Mouse (Mus musculus) neural tube, embryonic 12.5 days (tissue): Measurements from ENCODE around the gene Itk. TPM values are rescaled to one million over a fixed set of nuclear protein-coding genes. Genes with fewer than 3 reads are reported as not detected.

ENCODE experiments used
- ATAC-seq: fragments of 200-750 bp; cut with Nextera tagmentation; 2 replicates; pipeline ENCODE4 v1.8.0; 2017; ENCODE audit warnings: low read depth, mild to moderate bottlenecking, moderate TSS enrichment, moderate library complexity; ENCODE audit not compliant: low FRiP score
- H3K27ac ChIP-seq: fragments of 300-500 bp; sonication (generic); 2 replicates; pipeline ENCODE4 v1.5.1; 2016
- H3K27me3 ChIP-seq: fragments of 300-500 bp; sonication (generic); replicated peaks from 2 replicates; pipeline ENCODE4 v1.6.1; 2016; ENCODE audit warnings: mild to moderate bottlenecking
- H3K36me3 ChIP-seq: fragments of 300-500 bp; sonication (generic); 2 replicates; pipeline ENCODE4 v1.6.1; 2016; ENCODE audit warnings: mild to moderate bottlenecking
- H3K4me1 ChIP-seq: fragments of 300-500 bp; sonication (generic); 2 replicates; pipeline ENCODE4 v1.6.1; 2016
- H3K4me2 ChIP-seq: fragments of 300-500 bp; sonication (generic); replicated peaks from 2 replicates; pipeline ENCODE4 v1.6.1; 2016; ENCODE audit warnings: mild to moderate bottlenecking
- H3K4me3 ChIP-seq: fragments of 300-500 bp; sonication (generic); 2 replicates; pipeline ENCODE4 v1.5.1; 2016
- H3K9ac ChIP-seq: fragments of 300-500 bp; sonication (generic); 2 replicates; pipeline ENCODE4 v1.6.1; 2016; ENCODE audit warnings: mild to moderate bottlenecking
- H3K9me3 ChIP-seq: fragments of 300-500 bp; sonication (generic); 2 replicates; pipeline ENCODE4 v1.6.1; 2016; ENCODE audit warnings: mild to moderate bottlenecking
- WGBS: fragments of 180-500 bp; shearing (Covaris S2); methylation state at CpG from one replicate; pipeline ENCODE4 v1.1.7; 2016; 5-methylcytosine and 5-hydroxymethylcytosine counted together
- polyA plus RNA-seq: library from polyadenylated mRNA; unstranded; fragments of >200 nt; fragmentation: Nextera tagmentation; extraction: Ambion mirVana; gene quantifications from 2 replicates; pipeline ENCODE4 v1.2.1, GENCODE M21; 2016

Itk gene
- polyA plus RNA-seq, 1 experiment from 2014 or later: not detected

DNA sequence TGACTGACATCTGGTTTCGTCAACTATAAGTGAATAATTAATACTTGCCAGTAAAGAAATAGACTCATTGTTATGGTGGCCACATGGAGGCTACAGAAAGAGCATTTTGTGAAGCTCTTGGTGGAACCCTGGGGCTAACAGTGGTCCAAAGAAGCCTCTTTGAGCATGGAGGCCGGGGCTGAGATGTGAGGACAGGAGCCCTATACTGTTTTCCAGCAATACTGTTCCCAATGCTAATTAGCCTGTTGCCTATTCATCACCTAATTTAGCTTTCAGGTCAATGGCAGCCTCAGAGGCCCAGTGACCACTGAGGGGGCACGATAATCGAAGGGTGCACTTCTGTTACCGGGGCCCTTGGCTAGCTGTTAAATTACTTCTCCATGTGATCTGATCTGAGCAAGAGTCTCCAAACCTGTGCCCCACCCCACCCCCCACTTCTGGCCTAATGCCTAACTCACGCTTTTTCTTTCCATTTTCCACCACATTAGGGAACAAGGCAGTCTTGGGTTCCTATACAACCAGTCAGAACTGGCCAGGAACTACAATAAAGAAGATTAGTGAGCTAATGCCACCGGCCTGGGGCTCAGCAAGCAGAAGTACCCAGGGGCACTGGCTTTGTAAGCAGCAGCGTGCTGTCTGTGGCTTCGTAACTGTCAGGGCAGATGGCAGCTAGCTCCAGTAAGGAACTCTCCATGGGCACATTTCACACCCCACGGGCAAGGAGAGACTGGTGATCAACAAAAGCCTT lies 79.3 kb downstream of the Itk start:
- H3K4me2 ChIP-seq: peak overlapping the region; percentile 92
- no peaks in the 10 kb centered on the region for H3K9me3 ChIP-seq
- H3K27me3 ChIP-seq: no peaks in the 10 kb centered on the region
- H3K9ac ChIP-seq: peak overlapping the region; percentile 92
- no peaks in the 10 kb centered on the region; the same call in 1 of the 2 replicates for H3K36me3 ChIP-seq
- H3K4me3 ChIP-seq: peak overlapping the region; percentile 84
- WGBS: 25% methylated on average over 10 of the region's 10 CpGs
- ATAC-seq: peak; percentile 48
- peaks cover 42% of the 10 kb centered on the region for H3K4me1 ChIP-seq
- peak overlapping the region; percentile 42 for H3K27ac ChIP-seq

DNA sequence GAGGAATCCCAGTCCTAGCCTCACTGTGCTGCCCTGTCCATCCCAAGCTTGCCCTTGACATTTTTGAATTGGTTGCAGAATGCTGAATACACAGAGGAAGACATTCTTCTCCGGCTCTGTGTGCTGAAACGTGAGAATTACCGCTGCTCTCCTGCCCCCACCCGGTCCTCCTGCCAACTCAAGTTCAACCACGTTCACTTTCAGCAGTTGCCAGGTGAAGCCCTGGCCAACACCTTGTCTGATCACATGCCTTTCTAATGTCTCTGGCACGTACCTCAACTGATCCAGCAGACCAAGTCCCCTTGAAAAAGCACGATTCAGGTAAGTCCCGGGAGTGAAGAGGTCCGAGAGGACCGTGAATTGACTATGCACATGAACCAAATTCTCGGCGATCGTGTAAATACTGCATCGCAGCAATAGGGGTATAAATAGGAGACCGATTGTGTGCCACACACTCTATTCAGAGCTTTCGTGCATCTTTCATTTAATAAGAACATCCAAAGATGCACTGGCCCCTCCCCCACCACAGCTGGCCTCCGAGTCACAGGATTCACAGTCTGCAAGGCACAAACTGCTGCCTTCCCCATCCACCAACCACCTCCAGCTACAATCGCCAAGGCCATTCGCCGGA lies 80.1 kb downstream of the Itk start:
- no peak for ATAC-seq
- peak overlapping the region; percentile 42; the same call in 1 of the 2 replicates for H3K27ac ChIP-seq
- H3K4me2 ChIP-seq: peak overlapping the region; percentile 92
- H3K9me3 ChIP-seq: no peaks in the 10 kb centered on the region
- peaks cover 43% of the 10 kb centered on the region for H3K4me1 ChIP-seq
- WGBS: 80% methylated on average over 20 of the region's 20 CpGs
- peak overlapping the region; percentile 20 for H3K4me3 ChIP-seq
- no peaks in the 10 kb centered on the region for H3K27me3 ChIP-seq
- H3K36me3 ChIP-seq: no peaks in the 10 kb centered on the region; the same call in 1 of the 2 replicates
- peak overlapping the region; percentile 92; the same call in 1 of the 2 replicates for H3K9ac ChIP-seq

DNA sequence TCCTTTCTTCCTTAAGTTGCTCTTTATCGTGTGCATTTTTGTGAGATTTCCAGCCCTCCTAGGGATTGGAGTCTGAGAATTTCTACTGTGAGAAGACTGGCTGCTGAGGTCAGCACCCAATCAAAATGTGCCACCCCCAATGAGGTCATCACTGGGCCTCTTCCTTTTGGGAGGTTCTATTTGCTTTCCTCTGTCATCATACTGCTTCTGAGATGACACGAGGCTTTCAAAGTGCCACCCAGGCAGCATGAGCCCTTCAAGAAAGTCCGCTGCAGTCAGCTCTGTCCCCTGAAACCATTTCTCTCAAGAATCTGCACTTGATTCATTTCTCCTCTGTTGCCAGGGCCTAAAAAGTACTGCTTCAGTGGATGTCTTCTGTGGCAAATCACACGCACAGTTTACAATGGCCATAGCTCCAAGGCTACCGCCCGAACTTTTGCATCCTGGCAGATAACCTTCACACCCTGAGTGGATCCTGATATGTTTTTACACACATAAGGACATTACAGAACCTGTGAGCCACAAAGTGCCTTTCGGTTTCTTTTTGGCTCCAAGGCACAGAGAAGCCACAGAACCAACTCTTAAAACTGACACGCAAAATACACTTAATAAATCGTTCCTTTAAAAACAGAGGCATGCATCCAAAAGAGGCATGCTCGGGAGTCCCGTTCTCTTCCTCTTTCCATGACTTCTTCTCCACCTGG lies 80.9 kb downstream of the Itk start:
- 90% methylated on average over 11 of the region's 11 CpGs for WGBS
- Histone ChIP-seq H3K4me2 (peak overlapping the region; percentile 92; the same call in 1 of the 2 replicates), H3K4me1 (peaks cover 43% of the 10 kb centered on the region), H3K27ac (no peak overlapping the region), H3K9me3 (no peaks in the 10 kb centered on the region), H3K27me3 (no peaks in the 10 kb centered on the region), H3K4me3 (no peak overlapping the region), H3K9ac (no peak overlapping the region), H3K36me3 (no peaks in the 10 kb centered on the region; the same call in 1 of the 2 replicates)
- ATAC-seq: no peak

DNA sequence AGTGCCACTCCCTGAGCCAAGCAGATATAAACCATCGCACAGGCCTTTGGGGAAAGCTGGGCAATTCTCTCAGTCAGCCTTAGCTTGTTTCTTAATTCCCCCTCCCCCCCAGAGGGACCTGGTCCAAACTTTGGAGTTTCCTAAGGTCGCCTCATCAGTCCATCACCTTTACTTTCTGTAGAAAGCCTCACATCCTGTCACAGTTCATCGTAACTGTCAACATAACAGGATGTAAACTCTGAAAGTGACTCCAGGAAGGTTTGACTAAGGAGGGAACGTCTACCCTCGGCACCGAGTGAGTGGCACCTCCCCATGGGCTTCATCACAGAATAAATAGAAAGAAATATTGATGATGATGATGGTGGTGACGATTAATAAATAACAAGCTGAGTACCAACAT lies 81.5 kb downstream of the Itk start:
- Histone ChIP-seq H3K27me3 (no peaks in the 10 kb centered on the region), H3K9ac (no peak overlapping the region), H3K36me3 (no peaks in the 10 kb centered on the region; the same call in 1 of the 2 replicates), H3K4me3 (no peak overlapping the region), H3K4me2 (no peak overlapping the region), H3K9me3 (no peaks in the 10 kb centered on the region), H3K4me1 (peaks cover 43% of the 10 kb centered on the region), H3K27ac (no peak overlapping the region)
- ATAC-seq: no peak
- WGBS: 95% methylated on average over 7 of the region's 7 CpGs

DNA sequence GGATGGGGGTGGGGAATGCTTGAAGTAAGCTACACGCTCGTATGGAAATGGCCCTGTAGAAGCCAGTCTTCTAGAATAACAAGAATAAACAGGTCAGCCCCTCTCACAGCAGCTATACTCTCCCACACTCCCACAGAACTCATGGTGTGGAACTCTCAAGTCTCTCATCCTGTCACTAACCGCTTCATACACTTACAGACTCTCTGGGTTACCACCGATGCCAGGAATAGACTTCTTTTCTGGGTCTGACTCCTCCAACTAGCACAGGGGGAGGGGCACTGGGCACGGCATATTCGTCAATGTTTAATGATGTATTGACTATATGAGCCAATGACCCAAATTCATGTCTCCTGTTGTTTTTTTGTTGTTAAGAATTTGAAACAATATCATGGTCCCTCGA lies 82.5 kb downstream of the Itk start:
- 90% methylated on average over 7 of the region's 7 CpGs for WGBS
- H3K27ac ChIP-seq: no peak overlapping the region
- H3K4me2 ChIP-seq: no peak overlapping the region
- H3K9ac ChIP-seq: no peak overlapping the region
- no peak for ATAC-seq
- H3K36me3 ChIP-seq: no peaks in the 10 kb centered on the region; the same call in 1 of the 2 replicates
- peaks cover 43% of the 10 kb centered on the region for H3K4me1 ChIP-seq
- no peaks in the 10 kb centered on the region for H3K27me3 ChIP-seq
- no peaks in the 10 kb centered on the region for H3K9me3 ChIP-seq
- H3K4me3 ChIP-seq: no peak overlapping the region

DNA sequence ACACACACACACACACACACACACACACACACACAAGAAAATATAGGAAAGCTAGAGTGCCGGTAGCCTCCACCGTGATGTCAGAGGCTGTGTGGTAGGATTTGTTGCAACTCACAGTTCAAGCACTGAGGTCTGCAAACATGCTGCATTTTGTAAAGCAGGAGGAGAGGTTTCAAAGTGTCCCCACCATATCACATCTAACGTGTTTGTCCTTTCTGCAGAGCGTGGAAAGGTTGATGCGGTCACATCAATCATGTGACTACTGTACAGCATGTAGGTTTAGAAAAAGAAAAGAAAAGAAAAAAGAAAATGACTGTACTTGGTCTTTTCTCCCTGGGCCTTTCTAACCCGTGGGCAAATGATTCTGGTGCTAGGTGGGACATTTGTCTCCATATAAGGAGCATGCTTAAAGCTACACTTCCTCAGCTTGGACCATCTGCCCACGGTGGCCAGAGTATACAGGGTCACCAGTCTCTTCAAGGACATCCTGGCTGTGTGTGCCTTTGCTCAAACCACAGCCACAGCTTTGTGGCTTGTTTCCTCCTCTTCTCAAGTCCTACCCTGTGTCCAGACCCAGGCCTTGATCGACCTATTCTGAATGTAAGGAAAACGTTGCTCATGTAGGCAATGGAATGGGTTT lies 83.3 kb downstream of the Itk start:
- WGBS: 83% methylated on average over 9 of the region's 9 CpGs
- no peak for ATAC-seq
- H3K27me3 ChIP-seq: no peaks in the 10 kb centered on the region
- peaks cover 35% of the 10 kb centered on the region for H3K4me1 ChIP-seq
- H3K9ac ChIP-seq: no peak overlapping the region
- H3K27ac ChIP-seq: no peak overlapping the region
- H3K4me3 ChIP-seq: no peak overlapping the region
- H3K36me3 ChIP-seq: no peaks in the 10 kb centered on the region; the same call in 1 of the 2 replicates
- no peaks in the 10 kb centered on the region for H3K9me3 ChIP-seq
- no peak overlapping the region for H3K4me2 ChIP-seq

DNA sequence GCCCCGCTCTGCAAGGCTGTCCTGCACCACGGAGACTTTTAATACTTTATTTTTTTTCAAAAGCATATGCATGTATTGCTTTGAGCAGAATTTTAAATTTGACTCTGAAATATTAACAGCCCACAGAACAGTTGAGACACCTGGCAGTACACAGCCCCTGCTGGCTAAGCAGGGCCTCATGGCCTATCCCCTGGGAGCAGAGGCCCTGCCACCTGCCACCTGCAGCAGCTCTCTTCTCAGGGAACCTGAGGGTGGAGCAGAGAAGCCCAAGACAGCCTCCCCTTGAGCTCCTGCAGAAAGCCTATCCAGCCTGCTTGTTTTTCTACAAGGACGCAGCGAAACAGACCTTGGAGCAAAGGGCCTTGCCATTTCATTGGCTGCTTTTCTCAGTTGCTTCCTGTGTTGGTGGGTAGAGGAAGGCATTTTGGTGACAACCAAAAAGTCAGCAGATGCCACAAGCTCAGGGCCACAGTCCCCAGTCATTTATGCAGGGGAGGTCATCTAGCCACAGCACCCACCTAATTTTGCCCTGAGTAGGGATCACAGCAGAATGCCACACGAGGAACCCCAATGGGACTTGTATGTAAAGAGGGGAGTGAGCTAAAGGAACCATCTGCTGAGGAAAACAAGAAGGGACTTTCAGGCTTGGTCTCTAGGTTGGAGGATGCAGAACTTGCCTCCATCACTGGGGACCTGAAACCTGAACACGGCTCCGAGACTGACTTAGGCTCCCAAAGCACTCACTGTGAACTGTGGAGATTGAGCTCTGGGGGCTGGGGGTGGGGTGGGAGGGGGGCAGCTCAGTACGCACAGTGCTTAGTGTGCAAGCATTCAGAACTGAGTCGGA lies 84.2 kb downstream of the Itk start:
- no peak overlapping the region for H3K9ac ChIP-seq
- no peaks in the 10 kb centered on the region; the same call in 1 of the 2 replicates for H3K36me3 ChIP-seq
- H3K4me2 ChIP-seq: no peak overlapping the region
- H3K27ac ChIP-seq: no peak overlapping the region
- H3K27me3 ChIP-seq: no peaks in the 10 kb centered on the region
- no peaks in the 10 kb centered on the region for H3K9me3 ChIP-seq
- WGBS: 84% methylated on average over 9 of the region's 9 CpGs
- ATAC-seq: no peak
- H3K4me1 ChIP-seq: peaks cover 26% of the 10 kb centered on the region
- H3K4me3 ChIP-seq: no peak overlapping the region

DNA sequence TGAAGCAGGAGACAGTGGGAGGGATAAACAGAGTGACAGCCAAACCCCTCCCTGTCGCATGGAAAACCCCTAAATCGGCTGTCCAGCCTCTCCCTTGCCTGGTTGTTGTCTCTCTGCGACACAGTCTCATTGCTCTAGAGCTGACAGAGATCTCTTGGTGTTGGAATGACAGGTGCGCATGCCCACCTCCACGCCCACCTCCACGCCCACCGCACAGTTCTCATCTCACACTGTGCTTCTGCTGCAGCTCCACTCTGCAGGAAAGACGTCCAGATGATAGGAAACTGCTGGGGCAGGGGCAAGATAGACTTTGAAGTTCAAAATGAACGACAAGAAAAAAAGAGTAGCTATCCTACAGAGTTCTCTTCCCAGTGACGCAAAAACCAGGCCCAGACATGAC lies 85.2 kb downstream of the Itk start:
- no peak for ATAC-seq
- Histone ChIP-seq H3K4me3 (no peak overlapping the region), H3K4me2 (no peak overlapping the region), H3K9me3 (no peaks in the 10 kb centered on the region), H3K27me3 (no peaks in the 10 kb centered on the region), H3K36me3 (no peaks in the 10 kb centered on the region; the same call in 1 of the 2 replicates), H3K27ac (no peak overlapping the region), H3K9ac (no peak overlapping the region), H3K4me1 (peaks cover 16% of the 10 kb centered on the region)
- 77% methylated on average over 10 of the region's 10 CpGs for WGBS

DNA sequence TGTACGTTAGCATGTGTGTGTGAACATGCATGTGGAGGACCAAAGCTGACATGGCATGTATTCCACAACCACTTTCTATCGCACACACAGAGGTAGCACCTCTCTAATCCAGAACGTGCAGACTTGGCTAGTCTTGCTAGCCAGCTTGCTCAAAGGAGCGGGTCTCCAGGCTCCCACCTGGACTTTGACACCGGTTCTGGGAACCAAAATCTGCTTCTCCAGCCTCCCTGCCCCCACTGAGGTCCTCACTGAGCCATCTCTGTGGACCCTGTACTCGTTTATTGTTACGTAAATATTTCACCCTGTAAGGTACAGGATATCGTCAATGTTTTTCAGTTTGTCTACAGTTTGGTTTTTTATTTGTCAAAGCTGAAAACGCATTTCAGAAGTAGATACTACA lies 86.8 kb downstream of the Itk start:
- ATAC-seq: no peak
- H3K4me2 ChIP-seq: no peak overlapping the region
- H3K4me3 ChIP-seq: no peak overlapping the region
- H3K9me3 ChIP-seq: no peaks in the 10 kb centered on the region
- H3K27me3 ChIP-seq: no peaks in the 10 kb centered on the region
- H3K36me3 ChIP-seq: no peaks in the 10 kb centered on the region
- peaks cover 12% of the 10 kb centered on the region for H3K4me1 ChIP-seq
- 95% methylated on average over 9 of the region's 9 CpGs for WGBS
- no peak overlapping the region for H3K27ac ChIP-seq
- no peak overlapping the region for H3K9ac ChIP-seq

DNA sequence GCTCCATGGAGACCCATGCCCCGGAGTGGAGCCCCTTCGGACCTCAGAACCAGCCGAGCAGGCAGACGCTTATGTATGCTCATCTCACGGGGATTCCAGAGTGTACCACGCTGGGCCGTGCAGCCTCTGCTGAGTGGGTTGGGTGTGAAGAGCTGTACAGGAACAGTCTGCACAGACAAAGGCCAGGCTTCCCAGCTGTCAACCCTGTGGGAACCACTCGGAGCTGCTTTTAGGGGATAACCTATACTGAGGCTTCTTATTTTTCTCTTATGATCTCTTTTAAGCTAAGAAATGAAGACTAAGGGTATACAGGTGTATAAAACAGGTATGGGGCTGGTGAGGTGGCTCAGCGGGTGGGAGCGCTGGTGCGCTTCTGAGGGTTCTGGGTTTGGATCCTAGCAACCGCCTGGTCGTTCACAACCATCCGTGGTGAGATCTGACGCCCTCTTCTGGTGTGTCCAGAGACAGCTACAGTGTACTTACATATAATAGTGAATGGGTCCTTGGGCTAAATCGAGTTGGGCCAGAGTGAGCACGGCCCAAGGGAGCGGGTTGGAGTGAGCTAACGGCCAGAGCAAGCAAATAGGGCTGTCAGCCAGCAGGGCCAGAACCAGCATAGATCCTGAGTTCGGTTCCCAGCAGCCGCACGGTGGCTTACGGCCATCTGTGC lies 87.6 kb downstream of the Itk start:
- 0 out of 2 replicates have a peak, but pooled peaks have one; percentile 26 for ATAC-seq
- Histone ChIP-seq H3K27ac (no peak overlapping the region), H3K36me3 (no peaks in the 10 kb centered on the region), H3K4me3 (no peak overlapping the region), H3K4me2 (no peak overlapping the region), H3K9ac (no peak overlapping the region), H3K27me3 (no peaks in the 10 kb centered on the region), H3K9me3 (no peaks in the 10 kb centered on the region), H3K4me1 (peaks cover 12% of the 10 kb centered on the region)
- WGBS: 88% methylated on average over 23 of the region's 23 CpGs

DNA sequence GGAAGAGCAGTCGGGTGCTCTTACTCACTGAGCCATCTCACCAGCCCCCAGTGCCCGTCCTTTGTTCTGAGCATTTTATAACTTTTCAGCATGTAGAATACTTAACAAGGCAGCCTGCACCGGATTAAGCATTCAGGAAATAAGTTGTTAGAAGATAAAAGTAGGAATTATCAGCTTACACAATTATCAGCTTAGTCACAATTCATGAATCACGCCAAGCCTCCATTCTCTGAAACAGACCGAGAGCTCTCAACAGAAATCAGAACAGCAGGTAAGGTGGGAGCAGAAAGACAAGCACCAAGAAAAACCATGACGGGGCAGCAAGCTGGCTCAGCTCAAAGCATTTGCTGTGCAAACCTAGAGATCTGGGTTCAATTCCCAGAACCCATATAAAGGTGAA lies 89.4 kb downstream of the Itk start:
- Histone ChIP-seq H3K27ac (no peak overlapping the region), H3K4me1 (peaks cover under 1% of the 10 kb centered on the region; the same call in 1 of the 2 replicates), H3K9me3 (no peaks in the 10 kb centered on the region), H3K27me3 (no peaks in the 10 kb centered on the region), H3K36me3 (no peaks in the 10 kb centered on the region), H3K4me3 (no peak overlapping the region), H3K4me2 (no peak overlapping the region), H3K9ac (no peak overlapping the region)
- 85% methylated on average over 6 of the region's 6 CpGs for WGBS
- ATAC-seq: no peak
